Mouse (Mus musculus) layer of hippocampus, adult 18-20 months (tissue): Measurements from ENCODE around the gene Rbfox1. TPM values are rescaled to one million over a fixed set of nuclear protein-coding genes. Genes with fewer than 3 reads are reported as not detected.

Experiments used
- DNase-seq, 2 experiments: peaks; one replicate each; pipeline ENCODE4 v3.0.0; 2022; ENCODE audit warnings: low spot score in 2 of 2
- total RNA-seq, 2 experiments: library from RNA; stranded (reverse); gene quantifications; 2 replicates each; pipeline ENCODE4 v1.2.3; 2021

Gene Rbfox1
- total RNA-seq, 2 experiments from 2014 or later: 379 to 393 TPM

GRCm38 (mm10) chr16:7279544-7279943 is 1394.4 kb downstream of the Rbfox1 start:
- DNase-seq: peak in 1 of 2 experiments; percentile 48

DNA sequence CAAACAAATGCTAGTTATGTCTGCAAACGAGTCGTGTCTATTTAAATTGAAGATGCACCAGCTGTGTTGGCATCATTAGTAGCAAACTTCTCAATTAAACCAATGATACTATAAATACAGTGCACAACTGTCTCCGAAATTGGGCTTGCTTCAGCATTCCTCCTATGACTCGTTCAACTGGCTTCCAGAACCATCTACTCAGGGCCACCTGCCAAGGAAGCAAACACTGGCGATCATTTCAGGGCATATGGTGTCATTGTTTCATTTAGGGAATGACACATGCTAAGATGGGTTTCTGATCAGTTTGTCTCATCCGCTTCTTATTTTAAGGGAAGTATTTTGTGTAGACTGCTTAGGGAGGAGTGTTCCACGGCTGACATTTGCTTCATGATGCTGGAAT is 1397.1 kb downstream of the Rbfox1 start:
- peak; percentile 73 to 86 for DNase-seq

DNA sequence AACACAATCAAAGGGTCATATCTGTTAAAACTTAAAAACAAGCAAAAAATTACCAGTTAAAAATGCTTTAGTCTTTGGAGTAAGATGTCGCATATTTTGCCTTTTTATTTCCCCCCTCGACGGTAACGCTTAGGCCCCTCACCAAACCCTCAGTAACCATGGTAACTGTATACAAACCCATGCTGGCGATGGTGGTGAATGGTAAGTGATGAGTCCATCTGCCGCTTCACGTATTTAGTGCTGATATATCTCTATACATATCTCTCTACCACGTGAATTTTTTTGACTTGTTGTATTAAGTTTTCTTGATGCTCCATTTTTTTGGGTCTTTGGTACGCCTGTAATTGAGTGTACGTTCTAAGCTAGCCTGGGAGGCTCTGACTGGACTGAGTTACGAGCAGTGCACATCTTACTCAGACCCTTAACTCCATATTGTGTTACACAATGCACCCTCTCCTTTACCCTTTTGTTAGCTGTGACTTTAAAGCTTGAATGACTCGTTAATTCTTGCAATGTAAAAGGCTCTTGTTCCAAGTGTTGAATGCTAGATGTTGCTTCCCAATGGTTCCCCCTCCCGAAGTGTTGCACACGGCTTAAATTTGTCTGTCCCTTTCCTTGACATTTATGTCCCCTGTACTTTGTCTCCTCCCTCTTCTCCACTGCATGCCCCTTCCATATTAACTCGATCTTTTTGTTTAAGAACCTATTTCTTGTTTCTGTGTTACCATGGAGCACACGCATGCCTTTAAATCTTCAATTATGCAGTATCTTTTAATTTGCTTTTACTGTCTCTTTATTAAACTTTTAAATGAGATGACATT is 1408.0 kb downstream of the Rbfox1 start:
- DNase-seq: no peak

DNA sequence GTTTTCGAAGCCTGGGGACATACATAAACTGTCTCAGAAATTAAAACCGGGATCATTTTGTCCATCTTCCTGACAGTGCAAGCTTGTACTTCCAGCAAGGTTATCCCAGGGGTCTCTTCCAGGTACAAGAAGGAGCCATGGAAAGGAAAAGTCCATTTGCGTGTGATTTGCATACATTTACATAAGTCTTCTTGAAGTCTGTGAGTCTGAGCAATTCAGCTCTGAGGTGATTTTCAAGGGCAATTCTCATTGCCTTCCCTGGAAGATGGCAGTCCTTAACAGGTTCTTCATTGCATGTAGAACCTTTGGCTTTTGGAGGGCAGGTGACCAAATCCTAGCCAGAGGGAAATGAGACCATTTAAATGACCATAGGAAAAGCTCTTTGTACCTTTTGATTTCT is 1417.3 kb downstream of the Rbfox1 start:
- DNase-seq: no peak

DNA sequence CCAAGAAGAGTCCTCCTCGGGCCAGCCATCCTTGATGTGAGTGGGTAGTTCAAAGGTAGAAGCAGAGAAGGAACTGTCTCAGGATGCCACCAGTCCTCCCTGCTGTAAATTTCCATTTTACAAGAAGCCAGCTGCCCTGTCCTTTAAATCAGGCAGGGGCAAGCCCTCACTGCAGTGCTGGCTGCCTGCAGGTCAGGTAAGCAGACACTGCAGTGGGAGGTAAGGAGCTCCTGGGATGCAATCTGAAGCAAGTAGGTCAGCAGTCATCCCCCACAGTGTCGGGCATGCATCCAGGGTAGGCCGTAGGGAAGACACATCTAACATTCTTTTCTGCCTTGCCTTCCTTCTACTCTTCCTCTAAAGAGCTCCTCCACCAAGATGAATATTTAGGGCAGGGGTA is 1444.0 kb downstream of the Rbfox1 start:
- DNase-seq: no peak

DNA sequence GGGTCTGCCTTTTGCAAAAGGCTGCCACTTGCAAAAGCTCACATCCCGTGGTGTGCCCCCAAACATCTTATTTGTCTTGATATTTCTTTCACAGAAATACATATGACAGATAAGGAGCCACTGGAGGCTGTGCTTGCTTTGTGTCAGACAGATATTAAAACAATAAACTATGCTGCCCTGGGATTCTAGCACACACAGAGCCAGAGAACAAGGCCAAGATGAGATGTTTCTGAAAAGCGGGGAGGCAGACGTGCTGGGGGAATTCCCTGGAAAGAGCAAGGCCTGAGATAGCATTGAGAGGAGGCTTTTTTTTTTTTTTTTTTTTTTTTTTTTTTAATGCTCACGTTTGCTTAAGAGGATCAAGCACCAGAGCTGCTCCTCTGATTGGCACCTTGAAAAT is 1456.0 kb downstream of the Rbfox1 start:
- DNase-seq: no peak

DNA sequence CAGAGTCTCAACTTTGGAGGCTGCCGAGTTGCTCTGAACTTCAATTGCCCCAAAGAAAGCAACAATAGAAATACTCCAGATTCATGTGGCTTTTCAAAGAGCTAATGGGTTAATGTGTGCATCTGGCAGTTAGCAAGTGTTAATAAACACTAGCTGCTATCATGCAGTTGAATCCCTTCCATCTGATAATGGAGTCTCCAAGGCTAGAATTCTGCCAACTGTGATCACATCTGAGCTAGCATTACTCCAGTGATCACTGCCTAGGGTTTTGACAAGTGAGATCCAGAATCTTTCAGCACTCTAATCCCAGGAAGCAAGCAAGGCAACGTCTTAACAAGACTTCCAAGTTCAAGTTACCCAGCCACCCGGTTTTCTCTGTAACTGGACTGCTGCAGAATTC is 1460.1 kb downstream of the Rbfox1 start:
- peak in 1 of 2 experiments; percentile 54 for DNase-seq

- DNase-seq: no peak
Observed at GRCm38 (mm10) chr16:7346001-7346625, 1461.0 kb downstream of the Rbfox1 start.

GRCm38 (mm10) chr16:7347522-7348165 is 1462.5 kb downstream of the Rbfox1 start:
- no peak for DNase-seq

DNA sequence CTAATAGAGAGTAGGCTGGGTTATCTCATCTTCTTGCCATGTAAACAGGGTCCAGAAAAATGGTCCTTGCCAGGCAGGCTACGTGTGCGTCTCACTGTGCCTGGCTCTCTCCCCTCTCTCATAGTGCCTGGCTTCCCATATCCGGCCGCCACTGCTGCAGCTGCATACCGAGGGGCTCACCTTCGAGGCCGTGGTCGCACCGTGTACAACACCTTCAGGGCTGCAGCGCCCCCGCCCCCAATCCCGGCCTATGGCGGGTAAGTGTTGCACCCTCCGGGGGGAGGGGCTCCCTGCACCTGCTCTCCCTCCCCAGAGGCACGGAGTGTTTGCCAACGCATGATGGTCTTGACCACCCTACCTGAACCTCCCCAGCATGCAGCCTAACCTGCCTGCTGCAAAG is 1467.7 kb downstream of the Rbfox1 start:
- DNase-seq: no peak

DNA sequence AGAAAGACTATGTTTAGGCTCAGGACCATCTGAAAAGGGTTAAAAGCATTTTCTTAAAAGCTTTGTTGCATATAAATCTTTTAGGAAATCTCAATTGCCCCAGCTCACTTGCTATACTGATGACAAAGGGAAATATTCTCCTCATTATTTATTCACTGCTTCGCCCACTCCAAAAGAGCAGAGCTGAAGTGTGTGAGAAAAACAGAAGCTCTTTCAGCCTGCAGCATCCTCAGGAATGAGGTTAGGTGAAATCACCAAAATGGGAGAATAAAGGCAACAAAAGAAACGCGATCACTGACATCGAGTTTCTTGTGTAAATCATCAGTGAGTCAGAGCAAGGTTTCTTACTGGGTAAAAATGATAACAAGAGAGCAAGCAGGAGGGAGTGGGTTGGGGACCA is 1469.0 kb downstream of the Rbfox1 start:
- DNase-seq: no peak

DNA sequence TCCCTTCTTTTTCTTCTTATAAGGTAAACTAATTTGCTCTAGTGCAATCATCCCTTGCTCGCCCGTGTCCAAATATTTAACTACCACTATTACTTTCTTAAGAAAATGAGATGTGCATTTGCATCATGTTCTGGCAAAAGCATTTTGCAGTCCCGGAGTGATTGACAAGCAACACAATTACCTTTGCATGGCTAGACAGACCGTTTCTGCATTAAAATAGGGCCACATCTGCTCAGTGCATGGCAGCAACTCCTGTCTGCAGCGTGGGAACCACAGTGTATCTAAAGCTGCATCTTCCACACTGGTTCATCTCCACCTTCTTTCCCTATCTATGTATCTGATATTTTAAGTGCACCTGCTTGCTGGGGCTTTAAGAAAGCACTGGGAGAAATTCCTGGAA is 1473.9 kb downstream of the Rbfox1 start:
- no peak for DNase-seq

DNA sequence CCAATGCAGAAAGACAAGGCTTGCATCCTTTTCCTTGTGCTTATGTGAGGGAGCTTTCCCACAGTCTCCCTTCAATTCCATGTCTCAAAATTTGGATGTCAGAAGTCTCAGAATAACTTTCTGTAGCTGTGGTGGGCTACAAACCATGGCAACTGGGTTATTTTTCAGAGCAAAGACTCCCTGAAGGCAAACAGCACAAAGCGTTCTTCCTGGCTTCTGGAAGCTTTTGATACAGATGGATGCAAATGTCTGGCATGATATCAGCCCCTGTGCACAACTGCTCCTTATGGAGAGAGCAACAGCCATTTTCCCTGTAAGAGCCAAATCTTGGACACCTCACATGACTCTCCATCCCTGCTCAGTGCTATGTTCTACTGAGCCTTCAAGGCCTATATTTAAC is 1475.6 kb downstream of the Rbfox1 start:
- peak; percentile 52 to 74 for DNase-seq

GRCm38 (mm10) chr16:7365878-7366277 is 1480.7 kb downstream of the Rbfox1 start:
- no peak for DNase-seq

DNA sequence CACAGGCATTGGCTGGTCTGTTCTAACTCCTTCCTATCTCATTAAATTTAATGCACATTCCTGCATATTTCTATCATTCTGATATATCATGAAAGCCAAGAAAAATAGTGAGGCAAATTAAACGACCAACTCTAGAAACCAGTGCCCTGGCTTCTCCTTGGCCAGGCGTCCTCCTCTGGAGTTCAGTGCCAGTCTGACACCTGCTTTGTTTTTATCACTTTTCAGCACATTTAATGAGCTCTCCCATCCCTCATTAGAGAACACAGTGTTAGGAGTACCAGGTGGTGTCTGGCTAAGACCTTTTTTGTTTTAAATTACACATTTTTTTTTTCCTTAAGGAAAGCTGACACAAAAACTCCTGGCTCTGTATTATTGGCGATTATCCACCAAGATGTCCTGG is 1489.0 kb downstream of the Rbfox1 start:
- DNase-seq: no peak

- no peak for DNase-seq
Observed at GRCm38 (mm10) chr16:7374674-7375073, 1489.5 kb downstream of the Rbfox1 start.

DNA sequence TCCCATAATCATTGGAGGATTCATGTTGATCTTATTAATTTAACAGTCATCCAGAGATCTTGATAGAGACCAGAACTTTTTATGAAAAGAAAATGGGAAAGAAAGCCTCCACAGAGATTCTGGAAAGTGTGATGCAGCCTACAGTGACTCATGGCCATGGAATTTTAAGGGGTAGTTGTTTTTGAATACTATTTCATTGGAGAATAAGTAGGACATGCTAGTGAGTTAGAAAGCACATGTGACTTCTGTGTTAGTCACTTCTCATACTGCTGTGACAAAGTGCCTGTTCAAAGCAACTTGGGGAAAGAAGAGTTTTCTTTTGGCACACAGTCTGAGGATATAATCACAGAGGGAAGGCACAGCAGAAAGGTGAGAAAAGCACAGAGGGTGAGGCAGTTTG is 1510.9 kb downstream of the Rbfox1 start:
- no peak for DNase-seq

DNA sequence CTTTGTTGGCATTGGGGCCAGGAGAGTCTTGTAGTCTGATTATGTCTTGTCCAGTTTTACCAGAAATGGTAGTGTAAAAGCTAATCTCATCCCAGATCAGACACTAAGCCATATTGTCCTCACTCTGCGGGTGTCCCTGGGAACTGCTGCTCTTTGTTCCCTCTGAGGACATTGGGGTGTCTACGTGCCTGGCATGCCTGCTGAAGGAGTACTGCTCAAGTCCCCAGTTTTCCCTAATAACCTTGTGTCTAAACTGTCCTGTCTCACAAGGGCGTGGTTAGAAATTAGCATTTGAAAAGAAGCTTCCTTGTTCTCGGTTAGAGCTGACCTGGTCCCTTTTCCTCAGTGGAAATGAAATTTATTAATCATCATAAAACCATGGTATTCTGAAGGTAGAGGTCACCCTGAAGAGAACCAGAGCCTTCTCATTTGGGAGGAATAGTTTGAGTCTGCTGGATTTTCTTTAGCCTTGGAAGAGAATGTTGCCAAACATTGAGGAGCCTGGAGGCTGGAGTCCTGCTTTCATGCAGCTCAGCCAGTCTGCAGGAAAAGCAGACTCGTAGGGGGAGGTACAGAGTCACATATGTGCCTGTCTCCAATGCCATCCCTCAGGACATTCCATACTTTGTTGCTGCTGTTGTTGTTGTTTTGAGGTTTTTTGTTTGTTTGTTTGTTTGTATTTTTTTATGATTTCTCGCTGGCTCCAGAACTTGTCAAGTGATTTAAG is 1519.8 kb downstream of the Rbfox1 start:
- DNase-seq: no peak

- DNase-seq: no peak
Observed at GRCm38 (mm10) chr16:7407862-7408640, 1522.9 kb downstream of the Rbfox1 start.

DNA sequence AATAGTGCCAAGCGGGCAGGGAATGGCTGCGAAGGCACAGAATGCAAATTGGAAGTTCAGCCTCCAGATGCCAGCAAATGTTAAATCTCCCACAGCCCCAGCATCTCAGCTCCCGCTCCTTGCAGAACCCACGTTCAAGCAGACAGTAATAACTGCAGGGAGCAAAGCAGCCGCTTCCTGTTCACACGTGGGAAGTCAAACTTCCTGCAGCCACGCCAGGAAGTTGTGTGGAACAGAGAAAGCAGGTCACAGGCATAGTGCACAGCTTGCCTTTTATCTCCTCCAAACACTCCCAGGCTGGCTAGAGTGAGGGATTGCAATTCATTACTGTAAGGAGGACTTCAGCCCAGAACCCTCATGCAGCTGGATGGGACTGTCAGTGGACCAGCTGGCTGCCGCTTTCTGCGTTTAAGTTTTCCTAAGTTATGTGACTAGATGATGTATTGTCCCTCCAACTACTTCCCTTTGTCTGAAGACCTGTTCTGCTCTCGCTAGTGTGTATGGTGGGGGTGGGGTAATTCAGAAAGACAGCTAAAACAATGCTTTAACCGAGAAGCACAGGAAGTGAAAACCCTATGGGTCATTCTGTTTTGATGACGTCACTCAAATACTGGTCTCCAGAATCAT is 1534.6 kb downstream of the Rbfox1 start:
- DNase-seq: peak; percentile 46 to 67
